Mouse (Mus musculus) MEL (cell line): ENCODE data around the gene Sorcs2.

ENCODE experiments used
- BHLHE40 ChIP-seq: IDR thresholded peaks from 2 replicates; pipeline ENCODE4 v1.6.1; 2012; ENCODE audit warnings: low read depth, mild to moderate bottlenecking, inconsistent platforms, low read length, improper control_type of control experiment, borderline replicate concordance
- CHD2 ChIP-seq: IDR thresholded peaks from 2 replicates; pipeline ENCODE4 v1.6.1; 2011; ENCODE audit warnings: low read length, improper control_type of control experiment
- EP300 ChIP-seq, 2 experiments: IDR thresholded peaks; 2 replicates each; pipeline ENCODE4 v1.6.1; 2011; ENCODE audit warnings: improper control_type of control experiment in 2 of 2, low read length in 2 of 2, low read depth in 1 of 2, mild to moderate bottlenecking in 1 of 2
- GABPA ChIP-seq: IDR thresholded peaks from 2 replicates; pipeline ENCODE4 v1.6.1; 2012; ENCODE audit warnings: low read depth, mild to moderate bottlenecking, inconsistent platforms, low read length, improper control_type of control experiment, moderate library complexity
- MAZ ChIP-seq: IDR thresholded peaks from 2 replicates; pipeline ENCODE4 v1.6.1; 2012; ENCODE audit warnings: low read depth, mild to moderate bottlenecking, inconsistent platforms, low read length, improper control_type of control experiment
- SIN3A ChIP-seq: IDR thresholded peaks from 2 replicates; pipeline ENCODE4 v1.6.1; 2012; ENCODE audit warnings: low read length, improper control_type of control experiment, inconsistent platforms

DNA sequence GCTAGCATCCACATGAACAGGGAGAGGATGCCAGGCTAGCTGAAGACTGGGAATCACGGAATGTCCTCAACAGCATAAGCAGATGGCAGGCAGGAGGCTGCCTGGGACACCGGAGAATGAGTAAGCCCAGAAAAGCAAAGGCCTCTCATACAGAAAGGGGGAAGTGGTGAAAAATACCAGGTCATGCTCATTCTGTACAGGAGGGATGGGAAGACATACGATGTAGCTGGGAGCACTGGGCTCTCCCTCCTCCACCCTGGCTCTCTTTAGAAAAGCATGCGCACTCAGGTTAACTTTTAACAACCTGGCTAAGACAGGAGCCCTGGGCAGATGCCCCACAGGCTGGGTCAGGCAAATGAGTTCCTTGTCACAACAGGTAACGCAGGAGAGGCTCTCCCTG is 28.5 kb upstream of the Sorcs2 start:
- TF ChIP-seq BHLHE40 (no peak), SIN3A (no peak), CHD2 (no peak), GABPA (no peak), EP300 (IDR thresholded peaks at IDR 0.05; ENCODE audit: low read depth in 1 of 2, low read length in 2 of 2) (no peak), MAZ (no peak)
